Mouse (Mus musculus): ENCODE measurements around the gene Mdga2. TPM values are rescaled to one million over a fixed set of nuclear protein-coding genes. Genes with fewer than 3 reads are reported as not detected.

Gene Mdga2
- total RNA-seq, 4 experiments from 2014 or later = 0.17 to 0.60 (median 0.38) TPM

DNA sequence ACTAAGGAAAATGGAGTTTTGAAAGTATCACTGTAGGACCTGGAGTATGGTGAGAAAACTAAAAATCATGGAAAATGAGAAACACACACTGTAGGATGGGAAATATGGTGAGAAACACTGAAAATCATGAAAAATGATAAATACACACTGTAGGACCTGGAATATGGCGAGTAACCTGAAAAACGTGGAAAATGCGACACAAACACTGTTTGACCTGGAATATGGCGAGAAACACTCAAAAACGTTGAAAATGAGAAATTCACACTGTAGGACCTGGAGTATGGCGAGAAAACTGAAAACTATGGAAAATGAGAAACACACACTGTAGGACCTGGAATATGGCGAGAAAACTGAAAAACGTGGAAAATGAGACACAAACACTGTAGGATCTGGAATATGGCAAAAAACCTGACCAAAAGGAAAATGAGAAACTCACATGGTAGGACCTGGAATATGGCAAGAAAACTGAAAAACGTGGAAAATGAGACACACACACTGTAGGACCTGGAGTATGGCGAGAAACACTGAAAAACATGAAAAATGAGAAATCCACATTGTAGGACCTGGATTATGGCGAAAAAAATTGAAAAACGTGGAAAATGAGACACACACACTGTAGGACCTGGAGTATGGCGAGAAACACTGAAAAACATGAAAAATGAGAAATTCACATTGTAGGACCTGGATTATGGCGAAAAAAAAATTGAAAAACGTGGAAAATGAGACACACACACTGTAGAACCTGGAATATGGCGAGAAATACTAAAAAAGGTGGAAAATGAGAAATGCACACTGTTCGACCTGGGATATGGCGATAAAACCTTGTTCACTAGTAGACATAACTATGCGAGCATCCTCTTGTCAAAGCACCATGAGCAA lies 163.0 kb downstream of the Mdga2 start:
- no peak for DNase-seq (ENCODE audit: low spot score)

- DNase-seq (ENCODE audit: low spot score) = no peak
Measured at GRCm38 (mm10) chr12:67056621-67057020, 165.7 kb downstream of the Mdga2 start.

DNA sequence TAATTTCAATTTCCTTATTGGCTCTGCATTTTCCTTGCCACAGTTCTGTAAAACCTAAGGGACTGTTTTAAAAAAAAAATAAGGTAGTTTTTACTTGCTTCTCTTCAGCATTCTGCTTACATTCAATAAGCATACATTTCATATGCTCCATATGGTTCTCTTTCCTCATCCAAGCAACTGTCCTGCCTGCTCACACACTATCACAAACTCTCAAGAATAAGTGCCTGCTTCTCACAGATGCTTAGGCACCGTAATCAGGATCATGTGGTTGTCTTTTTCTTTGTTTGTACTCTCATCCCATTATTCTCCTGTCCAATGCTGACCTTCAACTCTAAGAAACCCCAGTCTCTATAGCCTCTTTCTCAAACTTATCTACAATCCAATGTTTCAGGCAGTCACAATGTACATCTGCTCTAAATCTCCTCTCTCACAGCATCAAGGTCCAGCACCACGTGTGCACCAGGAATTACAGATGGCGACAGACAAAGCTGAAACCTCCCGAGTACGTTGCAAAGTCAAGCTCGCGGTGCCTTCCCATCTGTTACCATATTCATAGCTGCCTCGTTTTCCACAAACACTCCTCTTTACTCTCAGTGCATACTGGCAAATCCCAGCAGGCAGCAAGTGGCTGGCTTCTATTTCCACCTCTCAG lies 177.1 kb downstream of the Mdga2 start:
- DNase-seq (ENCODE audit: low spot score) = no peak

DNA sequence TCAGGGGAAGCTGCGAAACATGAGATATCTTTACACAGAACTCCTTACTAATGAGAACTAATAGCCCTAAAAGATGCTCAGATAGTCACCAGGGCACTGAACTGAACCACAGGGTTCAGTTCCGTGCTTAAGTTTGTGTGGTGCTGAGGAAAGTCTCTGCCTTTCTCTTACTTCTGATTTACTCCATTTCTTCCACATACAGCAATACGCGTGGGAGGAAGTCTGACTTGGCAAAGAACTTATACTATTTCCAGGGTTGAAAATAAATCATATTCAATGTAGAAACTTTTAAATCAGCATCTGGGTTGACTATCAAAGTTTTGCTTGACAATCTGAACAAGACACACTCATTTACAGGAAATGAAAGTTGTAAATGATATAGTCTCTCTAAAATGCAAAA lies 180.5 kb downstream of the Mdga2 start:
- no peak for DNase-seq (ENCODE audit: low spot score)

DNA sequence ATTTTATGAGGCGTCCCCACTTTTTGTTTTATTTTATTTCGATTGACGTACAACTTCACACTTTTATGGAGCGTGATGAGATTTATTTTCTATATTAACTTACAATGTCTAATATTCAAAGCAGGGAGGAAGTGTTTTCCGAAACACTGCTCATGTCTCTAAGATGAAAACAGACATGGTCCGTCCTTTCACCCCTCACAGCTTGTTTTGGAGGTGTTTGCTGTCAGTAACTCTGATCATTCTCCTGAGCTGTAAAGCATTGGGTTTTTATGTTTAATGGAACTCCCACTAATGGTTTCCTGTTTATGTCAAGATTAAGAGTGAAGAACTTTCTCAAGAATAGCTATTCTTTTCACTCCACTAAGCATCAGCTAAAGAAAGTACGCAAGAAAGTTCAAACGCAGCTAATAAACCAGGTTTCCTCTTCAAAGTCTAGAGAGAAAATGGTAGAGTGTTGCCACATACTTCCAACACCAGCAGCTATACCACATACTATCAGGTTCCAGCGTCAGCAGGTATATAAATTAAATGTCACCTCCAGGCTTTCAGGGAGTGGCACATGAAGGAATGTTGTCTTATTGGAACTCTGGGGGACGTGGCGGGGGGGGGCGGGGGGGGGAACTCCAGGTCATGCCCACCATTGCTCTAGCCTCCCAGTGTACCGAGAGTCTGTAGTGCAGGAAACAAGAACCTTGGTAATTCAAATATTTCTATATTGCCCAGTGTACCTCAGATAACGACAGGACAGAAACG lies 186.7 kb downstream of the Mdga2 start:
- no peak for DNase-seq (ENCODE audit: low spot score)

- DNase-seq (ENCODE audit: low spot score) = no peak
Measured at GRCm38 (mm10) chr12:67017192-67017591, 205.2 kb downstream of the Mdga2 start.

DNA sequence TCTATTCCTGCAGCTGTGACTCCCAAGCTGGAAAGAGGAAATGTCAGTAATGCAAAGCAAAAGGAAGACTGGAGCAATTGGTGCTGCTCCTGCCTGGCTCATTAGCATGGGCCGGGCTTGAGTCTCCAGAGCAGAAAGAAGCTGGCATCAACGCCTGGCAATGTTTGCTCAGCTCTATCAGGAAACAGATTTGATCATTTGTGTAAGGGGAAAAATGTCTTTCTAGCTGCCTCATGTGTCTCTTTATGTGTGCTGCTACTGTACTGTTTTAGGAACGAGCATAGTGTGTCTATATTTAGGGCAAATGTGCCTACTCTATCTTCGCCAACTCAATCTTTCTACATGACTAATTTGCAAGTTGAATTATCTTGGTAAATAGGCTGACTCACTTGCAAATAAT lies 211.0 kb downstream of the Mdga2 start:
- DNase-seq (ENCODE audit: low spot score) = no peak

DNA sequence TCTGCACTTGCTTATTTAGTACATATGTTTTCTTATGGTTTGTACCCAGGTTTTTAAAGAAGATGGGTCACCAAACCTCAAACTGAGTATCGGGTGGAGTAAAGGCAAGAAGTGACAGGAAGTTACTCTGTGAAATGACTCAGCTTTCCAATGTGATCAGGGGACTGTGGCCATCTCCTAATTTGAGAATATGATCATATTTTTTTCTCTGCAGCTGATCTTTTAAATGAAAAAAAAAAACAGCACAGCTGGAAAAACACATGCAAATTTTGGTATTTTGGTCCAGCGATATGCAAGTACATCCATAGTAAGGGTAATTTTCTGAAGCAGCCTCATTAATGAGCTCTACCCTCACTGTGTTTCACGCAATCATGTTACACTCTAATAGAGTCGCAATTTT lies 212.0 kb downstream of the Mdga2 start:
- no peak for DNase-seq (ENCODE audit: low spot score)

- no peak for DNase-seq (ENCODE audit: low spot score)
Measured at GRCm38 (mm10) chr12:67009191-67009590, 213.2 kb downstream of the Mdga2 start.

- DNase-seq (ENCODE audit: low spot score) = no peak
Measured at GRCm38 (mm10) chr12:66954129-66954528, 268.2 kb downstream of the Mdga2 start.

DNA sequence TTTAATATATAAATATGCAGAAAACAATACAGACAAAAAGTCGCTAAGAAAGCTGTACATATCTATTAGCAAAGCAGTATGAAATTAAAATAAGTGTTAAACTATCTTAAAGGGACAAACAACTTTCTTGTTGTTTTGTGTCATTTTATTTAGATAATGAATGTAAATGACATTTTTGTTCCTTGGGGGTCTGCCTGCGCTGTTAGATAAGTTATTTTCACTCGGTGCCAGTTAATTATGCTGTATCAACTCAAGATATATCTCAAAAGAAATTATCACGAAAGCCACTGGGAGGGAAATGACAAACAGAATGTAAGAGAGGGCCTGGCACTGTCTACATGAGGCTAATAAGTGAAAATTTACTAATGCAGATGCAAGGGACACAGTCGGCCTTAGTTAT lies 306.6 kb downstream of the Mdga2 start:
- no peak for DNase-seq (ENCODE audit: low spot score)

DNA sequence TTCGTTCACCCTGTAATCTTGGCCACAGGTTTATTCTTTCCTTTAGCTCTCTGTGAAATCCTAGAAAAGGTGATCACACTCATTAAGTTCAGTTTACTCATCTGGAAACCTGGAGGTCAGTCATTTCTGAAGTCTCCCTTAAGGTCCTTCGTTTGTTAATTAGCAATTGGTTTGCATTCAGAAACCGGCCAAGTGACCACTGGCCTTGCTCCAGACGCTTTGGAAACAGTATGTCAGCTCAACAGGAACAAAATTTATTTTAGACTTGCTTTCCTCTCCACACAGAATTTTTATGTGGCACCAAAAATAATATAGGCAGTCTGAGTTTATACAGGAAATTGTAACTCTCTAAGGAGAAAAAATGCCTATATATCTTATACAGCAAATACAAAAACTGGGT lies 323.0 kb downstream of the Mdga2 start:
- no peak for DNase-seq (ENCODE audit: low spot score)

DNA sequence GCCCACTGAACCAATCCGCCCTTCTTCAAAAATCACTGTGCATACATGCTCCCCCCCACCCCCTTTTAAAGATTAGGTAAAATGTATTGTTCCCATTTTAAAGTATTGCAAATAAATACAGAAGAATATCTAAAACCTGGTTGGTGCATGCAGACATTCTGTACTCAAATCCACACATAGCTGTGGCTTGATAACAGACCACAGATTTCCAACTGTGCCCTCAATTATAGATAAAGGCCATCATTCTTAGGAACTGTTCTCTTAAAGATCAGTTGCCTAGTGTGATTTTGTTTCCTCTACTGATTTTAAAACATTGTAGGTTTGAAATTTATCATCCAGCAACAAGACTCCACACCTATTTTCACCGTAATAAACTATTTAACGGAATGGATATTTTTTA lies 325.6 kb downstream of the Mdga2 start:
- no peak for DNase-seq (ENCODE audit: low spot score)

DNA sequence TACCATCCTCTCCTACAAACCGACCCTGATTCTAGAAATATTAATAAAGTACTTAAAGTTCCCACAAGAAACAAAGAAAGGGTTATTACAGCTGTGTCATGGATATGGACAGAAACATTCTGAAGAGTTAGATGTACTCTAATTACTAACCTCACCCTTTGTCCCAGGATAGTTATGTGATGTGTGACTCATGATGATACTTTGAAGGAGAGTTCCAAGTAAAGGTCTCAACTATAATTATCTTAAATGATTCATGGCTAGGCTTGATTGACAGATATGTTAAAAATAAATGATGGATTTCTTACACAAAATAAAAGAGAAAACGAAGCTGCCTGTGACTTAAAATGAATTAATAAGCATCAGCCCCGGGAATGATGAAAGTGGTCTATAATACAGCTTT lies 332.1 kb downstream of the Mdga2 start:
- no peak for DNase-seq (ENCODE audit: low spot score)

- DNase-seq (ENCODE audit: low spot score) = no peak
Measured at GRCm38 (mm10) chr12:66889276-66889675, 333.1 kb downstream of the Mdga2 start.

DNA sequence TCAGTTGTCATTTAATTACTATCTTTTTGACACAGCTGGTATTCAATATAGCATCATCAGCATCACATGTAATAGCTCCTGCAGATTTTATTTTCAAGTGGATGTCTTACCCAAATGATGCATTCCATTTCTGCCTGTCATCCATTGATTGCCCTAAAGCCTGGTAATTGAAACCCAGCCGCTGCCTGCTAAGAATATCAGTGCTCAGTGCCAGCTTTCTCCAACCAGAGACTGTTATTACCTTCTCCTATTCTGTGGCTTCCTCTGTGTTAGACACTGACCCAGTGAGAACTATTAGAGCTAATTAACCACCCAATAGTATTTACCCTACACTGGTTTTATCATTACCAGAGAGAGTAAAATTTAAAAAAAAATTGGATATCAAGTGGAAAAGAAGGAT lies 333.7 kb downstream of the Mdga2 start:
- DNase-seq (ENCODE audit: low spot score) = no peak

GRCm38 (mm10) chr12:66866199-66866598 lies 356.1 kb downstream of the Mdga2 start:
- no peak for DNase-seq (ENCODE audit: low spot score)

DNA sequence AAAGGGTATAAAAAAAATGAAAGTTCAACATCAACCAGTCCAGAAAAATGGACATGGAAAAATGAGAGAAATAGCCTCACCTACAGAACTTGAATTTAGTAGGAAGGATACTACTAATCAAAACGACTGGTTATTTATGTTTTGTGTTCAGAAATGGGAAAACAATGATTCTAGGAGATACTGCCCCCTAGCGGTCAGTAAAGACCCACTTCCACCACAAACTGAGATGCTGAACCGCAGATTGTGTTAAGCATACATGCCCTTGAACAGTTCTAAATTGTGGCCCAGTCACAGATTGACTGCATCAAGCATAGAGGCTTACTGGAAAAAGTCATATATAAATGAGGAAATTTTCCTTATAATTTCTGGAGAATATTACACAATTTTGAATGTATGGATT lies 369.2 kb downstream of the Mdga2 start:
- no peak for DNase-seq (ENCODE audit: low spot score)

GRCm38 (mm10) chr12:66840336-66840735 lies 382.0 kb downstream of the Mdga2 start:
- no peak for DNase-seq (ENCODE audit: low spot score)

- DNase-seq (ENCODE audit: low spot score) = no peak
Measured at GRCm38 (mm10) chr12:66755653-66756052, 466.7 kb downstream of the Mdga2 start.

DNA sequence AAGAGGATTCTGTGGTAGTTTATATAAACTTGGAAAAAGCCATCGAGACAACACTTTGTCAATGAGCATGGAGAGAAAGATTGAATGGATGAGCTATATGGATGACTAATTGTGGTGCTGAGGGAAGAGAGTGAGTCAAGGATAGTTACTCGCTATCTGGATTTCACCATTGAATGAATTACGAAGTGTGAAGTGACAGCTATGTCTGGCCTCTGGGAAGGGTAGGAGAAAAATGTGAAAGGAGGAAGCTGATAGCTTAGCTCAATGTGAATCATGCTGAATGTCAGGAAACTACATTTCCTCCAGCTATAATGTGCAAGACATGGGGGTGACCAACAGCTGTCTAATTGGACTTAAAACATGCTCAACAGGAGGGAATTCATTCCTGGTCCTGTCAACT lies 487.8 kb downstream of the Mdga2 start:
- no peak for DNase-seq (ENCODE audit: low spot score)

- DNase-seq (ENCODE audit: low spot score) = no peak
Measured at GRCm38 (mm10) chr12:66724474-66724873, 497.9 kb downstream of the Mdga2 start.

- no peak for DNase-seq (ENCODE audit: low spot score)
Measured at GRCm38 (mm10) chr12:66708334-66708733, 514.0 kb downstream of the Mdga2 start.

Data from heart, adult 8-10 months (tissue).